Mouse (Mus musculus) liver, adult 2 months (tissue): ENCODE measurements around the gene Retreg1.

Source experiments
- CTCF ChIP-seq: fragments of 200-500 bp; IDR thresholded peaks from 2 replicates; pipeline ENCODE4 v1.5.1; 2011; ENCODE audit warnings: low read depth, low read length, control low read depth
- POLR2A ChIP-seq: fragments of 200-500 bp; IDR thresholded peaks from 2 replicates; pipeline ENCODE4 v1.6.1; 2011; ENCODE audit warnings: low read length, control low read depth; ENCODE audit not compliant: insufficient read depth; ENCODE audit errors: extremely low read depth

DNA sequence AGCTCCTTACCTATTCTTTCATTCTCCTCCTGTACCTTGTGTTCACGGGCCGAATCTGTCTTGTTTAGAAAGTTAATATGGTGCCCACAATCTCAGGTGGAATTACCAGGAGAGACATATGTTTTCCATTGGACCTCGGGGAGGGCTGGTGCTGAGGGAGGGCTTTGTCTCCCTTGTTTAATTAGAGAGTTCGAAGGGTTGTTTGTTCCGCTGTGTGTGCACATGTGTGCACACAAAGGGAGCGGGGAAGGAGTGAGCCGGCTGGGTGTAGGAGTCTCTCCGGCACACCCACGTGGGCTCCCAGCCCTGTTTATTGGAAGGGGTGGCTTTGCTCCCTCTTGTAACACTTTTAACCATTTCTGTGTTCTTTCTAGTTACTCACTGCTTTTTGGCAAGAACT is 29.1 kb downstream of the Retreg1 start:
- TF ChIP-seq CTCF (no peak), POLR2A (no peak)
